Mouse (Mus musculus) spleen, adult 2 months (tissue): ENCODE results near the gene Mas1.

Experiments
- CTCF ChIP-seq: fragments of 200-500 bp; IDR thresholded peaks from 2 replicates; pipeline ENCODE4 v1.5.1; 2011; ENCODE audit warnings: mild to moderate bottlenecking, inconsistent platforms; ENCODE audit not compliant: insufficient read depth, insufficient read length, insufficient replicate concordance; ENCODE audit errors: extremely low read depth
- POLR2A ChIP-seq: fragments of 200-500 bp; IDR thresholded peaks from 2 replicates; pipeline ENCODE4 v1.6.1; 2011; ENCODE audit warnings: low read depth, low read length, inconsistent platforms

GRCm38 (mm10) chr17:12830351-12830750 lies 37.6 kb downstream of the Mas1 start:
- no peak for TF ChIP-seq CTCF
- TF ChIP-seq POLR2A = no peak
